8 mouse cellular contexts compared by ENCODE assay signal in genomic region chr17:35194844-35195630, GRCm38 (mm10). TPM values are rescaled to one million over a fixed set of nuclear protein-coding genes. Genes with fewer than 3 reads are reported as not detected.
DNase-seq lines count a peak whose midpoint lies in the region; ATAC-seq and TF ChIP-seq lines count a peak whose summit lies in the region.

No protein-coding gene starts in this region.

- 0 out of 2 replicates have a peak, but pooled peaks have one; percentile 16 for ATAC-seq in lung, embryonic 14.5 days (ENCODE audit: insufficient read depth)
- ATAC-seq in limb, embryonic 13.5 days (ENCODE audit: low FRiP score, low read depth), result no peak

- WGBS in lung, embryonic 14.5 days, result 32% methylated on average over 19 of the region's 19 CpGs
- 40% methylated on average over 19 of the region's 19 CpGs for WGBS in limb, embryonic 13.5 days

- H3K27ac ChIP-seq in lung, embryonic 14.5 days (ENCODE audit: low read depth), result no peak overlapping the region
- H3K27ac ChIP-seq in embryonic fibroblast, embryonic 13.5 days (ENCODE audit: insufficient read depth, low read length), result no peak overlapping the region
- H3K27ac ChIP-seq in limb, embryonic 13.5 days, result no peak overlapping the region

- peaks cover 33% of the 10 kb centered on the region for H3K27me3 ChIP-seq in lung, embryonic 14.5 days (ENCODE audit: insufficient read depth, low read length)
- H3K27me3 ChIP-seq in limb, embryonic 13.5 days, result peaks cover 61% of the 10 kb centered on the region

- H3K4me3 ChIP-seq in lung, embryonic 14.5 days (ENCODE audit: low read depth, low read length), result peak overlapping the region; percentile 41
- peak overlapping the region; percentile 26; the same call in 1 of the 2 replicates for H3K4me3 ChIP-seq in embryonic fibroblast, embryonic 13.5 days (ENCODE audit: insufficient read depth, low read length)
- peak overlapping the region; percentile 47 for H3K4me3 ChIP-seq in limb, embryonic 13.5 days

- H3K9ac ChIP-seq in lung, embryonic 14.5 days, result peak overlapping the region; percentile 7
- peak overlapping the region; percentile 64 for H3K9ac ChIP-seq in limb, embryonic 13.5 days

- no peaks in the 10 kb centered on the region for H3K36me3 ChIP-seq in lung, embryonic 14.5 days (ENCODE audit: insufficient read depth)
- no peaks in the 10 kb centered on the region for H3K36me3 ChIP-seq in limb, embryonic 13.5 days

- H3K4me1 ChIP-seq in lung, embryonic 14.5 days (ENCODE audit: insufficient read depth), result no peaks in the 10 kb centered on the region; the same call in none of the 2 replicates
- H3K4me1 ChIP-seq in embryonic fibroblast, embryonic 13.5 days (ENCODE audit: control insufficient read depth, insufficient read depth, low read length), result no peaks in the 10 kb centered on the region; the same call in 1 of the 2 replicates
- peaks cover 15% of the 10 kb centered on the region for H3K4me1 ChIP-seq in limb, embryonic 13.5 days

- H3K9me3 ChIP-seq in lung, embryonic 14.5 days (ENCODE audit: low read depth, low read length), result no peaks in the 10 kb centered on the region
- H3K9me3 ChIP-seq in limb, embryonic 13.5 days, result no peaks in the 10 kb centered on the region

- TF ChIP-seq POLR2A in embryonic fibroblast, embryonic 13.5 days (IDR thresholded peaks at IDR 0.05; ENCODE audit: low read depth, low read length), result no peak

- H3K4me2 ChIP-seq in lung, embryonic 14.5 days, result peak overlapping the region; percentile 77
- peak overlapping the region; percentile 79 for H3K4me2 ChIP-seq in limb, embryonic 13.5 days (replicated peaks)

- TF ChIP-seq CTCF in lung, embryonic 14.5 days (IDR thresholded peaks at IDR 0.05; ENCODE audit: low read depth), result no peak
- TF ChIP-seq CTCF in embryonic fibroblast, embryonic 13.5 days (IDR thresholded peaks at IDR 0.05; ENCODE audit: borderline replicate concordance, insufficient read depth, low read length), result no peak

- no peak for DNase-seq in lung, embryonic 14.5 days
- no peak for DNase-seq in lung, postnatal 4 days
- peak; percentile 30 to 36 for DNase-seq in spleen, postnatal 10 days (ENCODE audit: low spot score in 2 of 2)
- no peak for DNase-seq in adrenal gland, postnatal 10 days
- no peak for DNase-seq in right cerebral cortex, postnatal 25 days
- DNase-seq in retina, postnatal 1 day, result no peak

RNA-seq across cellular contexts. Expression of gene Ltb, which starts 0.8 kb away (rescaled TPM):
- 0.43 TPM in 1 of 2 replicates, not detected in the other for polyA plus RNA-seq in lung, embryonic 14.5 days (2014; fragmentation: Nextera tagmentation; extraction: Ambion mirVana)
- not detected in 2 replicates for polyA plus RNA-seq in embryonic fibroblast, embryonic 13.5 days (2011; ENCODE audit: insufficient read length, low read depth, missing spikeins)
- polyA plus RNA-seq in limb, embryonic 13.5 days (2015; fragmentation: Nextera tagmentation; extraction: Ambion mirVana), result 0.99 and 1.3 TPM in 2 replicates
- total RNA-seq in adrenal gland, postnatal 10 days (2021), result 10 to 100 TPM; 11.5 to 12.6 TPM

RNA-seq across cellular contexts. Expression of gene Tnf, which starts 6.8 kb away (rescaled TPM):
- polyA plus RNA-seq in lung, embryonic 14.5 days (2014; fragmentation: Nextera tagmentation; extraction: Ambion mirVana), result 0.12 and 0.21 TPM in 2 replicates
- 0.35 TPM in 1 of 2 replicates, not detected in the other for polyA plus RNA-seq in embryonic fibroblast, embryonic 13.5 days (2011; ENCODE audit: insufficient read length, low read depth, missing spikeins)
- polyA plus RNA-seq in limb, embryonic 13.5 days (2015; fragmentation: Nextera tagmentation; extraction: Ambion mirVana), result 0.27 and 0.36 TPM in 2 replicates
- total RNA-seq in adrenal gland, postnatal 10 days (2021), result 1 to 10 TPM; 1.3 to 1.4 TPM

RNA-seq across cellular contexts. Expression of gene Lst1, which starts 6.8 kb away (rescaled TPM):
- polyA plus RNA-seq in lung, embryonic 14.5 days (2014; fragmentation: Nextera tagmentation; extraction: Ambion mirVana), result 11.6 and 14.1 TPM in 2 replicates
- polyA plus RNA-seq in embryonic fibroblast, embryonic 13.5 days (2011; ENCODE audit: insufficient read length, low read depth, missing spikeins), result 2.5 and 3.5 TPM in 2 replicates
- polyA plus RNA-seq in limb, embryonic 13.5 days (2015; fragmentation: Nextera tagmentation; extraction: Ambion mirVana), result 10.1 and 12.1 TPM in 2 replicates
- total RNA-seq in adrenal gland, postnatal 10 days (2021), result 10 to 100 TPM in 1 of 2 experiments, 1 to 10 TPM in 1; 10.0 to 10.5 TPM

RNA-seq across cellular contexts. Expression of gene Lta, which starts 10.1 kb away (rescaled TPM):
- polyA plus RNA-seq in lung, embryonic 14.5 days (2014; fragmentation: Nextera tagmentation; extraction: Ambion mirVana), result 0.26 TPM in 1 of 2 replicates, not detected in the other
- not detected in 2 replicates for polyA plus RNA-seq in embryonic fibroblast, embryonic 13.5 days (2011; ENCODE audit: insufficient read length, low read depth, missing spikeins)
- not detected in 2 replicates for polyA plus RNA-seq in limb, embryonic 13.5 days (2015; fragmentation: Nextera tagmentation; extraction: Ambion mirVana)
- under 1 TPM; 0.81 to 0.97 TPM for total RNA-seq in adrenal gland, postnatal 10 days (2021)

RNA-seq across cellular contexts. Expression of gene Aif1, which starts 19.2 kb away (rescaled TPM):
- 6.0 and 11.9 TPM in 2 replicates for polyA plus RNA-seq in lung, embryonic 14.5 days (2014; fragmentation: Nextera tagmentation; extraction: Ambion mirVana)
- not detected in 2 replicates for polyA plus RNA-seq in embryonic fibroblast, embryonic 13.5 days (2011; ENCODE audit: insufficient read length, low read depth, missing spikeins)
- polyA plus RNA-seq in limb, embryonic 13.5 days (2015; fragmentation: Nextera tagmentation; extraction: Ambion mirVana), result 9.0 and 10.2 TPM in 2 replicates
- 1 to 10 TPM; 6.6 to 6.8 TPM for total RNA-seq in adrenal gland, postnatal 10 days (2021)

Comparison
In these comparisons a context has a peak if more than half of its experiments do, and no peak if none do; other contexts are left out.
1. DNase-seq: peak in spleen, postnatal 10 days (2 of 2); none in lung, embryonic 14.5 days (single experiment), lung, postnatal 4 days (0 of 2), adrenal gland, postnatal 10 days (single experiment), right cerebral cortex, postnatal 25 days (single experiment) and retina, postnatal 1 day (single experiment).
2. Peak in every context shown above with its lines, with median percentiles within 50 percentile points of each other: H3K4me3 ChIP-seq.